ENCODE assay signal across 19 mouse cellular contexts in the genomic region with DNA sequence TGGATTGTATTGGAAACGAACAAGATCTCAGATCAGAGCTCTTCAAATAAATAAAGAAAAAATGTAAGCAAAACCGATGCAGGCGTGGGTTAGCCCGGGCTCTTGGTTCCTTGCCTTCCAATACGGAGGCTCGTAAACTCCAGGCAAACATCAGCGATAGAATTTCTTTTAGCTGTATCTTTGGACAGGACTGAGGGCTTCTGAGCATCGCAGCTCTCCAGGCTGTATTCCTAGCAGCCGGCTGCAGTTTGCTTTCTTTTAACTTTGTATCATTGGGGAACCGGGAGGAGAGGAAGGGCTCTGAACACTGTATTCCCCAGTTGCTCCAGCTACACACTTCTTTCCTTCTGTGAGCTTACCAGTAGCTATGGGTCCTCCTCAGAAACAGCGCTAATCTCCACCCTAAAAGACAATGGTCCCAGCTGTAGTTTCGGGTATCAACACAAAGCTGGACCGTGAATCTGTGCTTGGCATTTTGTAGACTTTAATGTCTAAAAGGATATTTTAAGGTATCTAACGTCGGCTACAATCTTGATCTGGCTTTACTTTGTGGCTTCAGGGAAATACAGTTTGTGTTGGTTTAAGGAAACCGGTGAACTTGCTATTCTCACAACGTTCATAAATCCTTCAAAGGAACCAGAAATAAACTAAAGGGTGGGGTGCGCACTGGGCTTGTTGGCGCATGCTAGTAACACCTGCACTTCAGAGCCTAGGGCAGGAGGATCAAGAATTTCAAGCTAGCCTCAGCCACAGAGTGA.
DNase-seq lines count a peak whose midpoint lies in the region; ATAC-seq lines count a peak whose summit lies in the region.
"Had no signal": no experiment of that assay in that cellular context is flagged by ENCODE, and none has a peak within 500 bp of the region (broad histone marks: within the 10 kb centered on the region; RNA-seq: fewer than 3 reads in every experiment).

No protein-coding gene starts in this region.

- no peak overlapping the region for H3K27ac ChIP-seq in neural tube, embryonic 15.5 days (replicated peaks)
- no peak overlapping the region for H3K27ac ChIP-seq in limb, embryonic 11.5 days (replicated peaks; ENCODE audit: low read depth, low read length)
- H3K27ac ChIP-seq: heart, embryonic 13.5 days; neural tube, embryonic 13.5 days had no signal

- H3K9ac ChIP-seq in neural tube, embryonic 15.5 days (replicated peaks) = no peak overlapping the region
- no peak overlapping the region for H3K9ac ChIP-seq in limb, embryonic 11.5 days (ENCODE audit: low read length)
- H3K9ac ChIP-seq: heart, embryonic 13.5 days; neural tube, embryonic 13.5 days had no signal

- H3K9me3 ChIP-seq in neural tube, embryonic 15.5 days (replicated peaks) = no peaks in the 10 kb centered on the region
- no peaks in the 10 kb centered on the region for H3K9me3 ChIP-seq in limb, embryonic 11.5 days (ENCODE audit: control insufficient read depth, low read length)
- H3K9me3 ChIP-seq: heart, embryonic 13.5 days; neural tube, embryonic 13.5 days had no signal

- H3K27me3 ChIP-seq in neural tube, embryonic 15.5 days (replicated peaks) = peaks cover 94% of the 10 kb centered on the region
- peaks cover 34% of the 10 kb centered on the region for H3K27me3 ChIP-seq in limb, embryonic 11.5 days (ENCODE audit: control insufficient read depth, insufficient read depth, low read length)

- H3K4me3 ChIP-seq in neural tube, embryonic 15.5 days (replicated peaks) = no peak overlapping the region
- H3K4me3 ChIP-seq in limb, embryonic 11.5 days (ENCODE audit: low read depth, low read length) = no peak overlapping the region; the same call in 1 of the 2 replicates
- H3K4me3 ChIP-seq: neural tube, embryonic 13.5 days had no signal

- H3K4me1 ChIP-seq in neural tube, embryonic 15.5 days = peaks cover 27% of the 10 kb centered on the region
- H3K4me1 ChIP-seq in limb, embryonic 11.5 days (ENCODE audit: control insufficient read depth, insufficient read depth, low read length) = peaks cover 30% of the 10 kb centered on the region

- 4% methylated on average over 19 of the region's 19 CpGs for WGBS in neural tube, embryonic 15.5 days
- WGBS in limb, embryonic 11.5 days = 4% methylated on average over 19 of the region's 19 CpGs

- no peak overlapping the region for H3K4me2 ChIP-seq in neural tube, embryonic 15.5 days
- H3K4me2 ChIP-seq in limb, embryonic 11.5 days (ENCODE audit: low read depth, severe bottlenecking) = peak overlapping the region; percentile 13
- H3K4me2 ChIP-seq: heart, embryonic 13.5 days; liver, embryonic 11.5 days; neural tube, embryonic 13.5 days had no signal

- ATAC-seq in neural tube, embryonic 15.5 days (ENCODE audit: low FRiP score) = no peak
- no peak for ATAC-seq in limb, embryonic 11.5 days (ENCODE audit: insufficient number of reproducible peaks, low FRiP score, low TSS enrichment, low read depth)
- ATAC-seq: inflammation-experienced regulatory T-cells, adult 6 months had no signal

- DNase-seq in embryo, embryonic 11 days = peak; percentile 27
- DNase-seq in embryo, embryonic 10 days (ENCODE audit: low spot score) = no peak
- DNase-seq in neural tube, embryonic 10.5 days (ENCODE audit: extremely low spot score, low spot score) = peak; percentile 29
- peak; percentile 36 for DNase-seq in limb, embryonic 11.5 days (ENCODE audit: low spot score)
- no peak for DNase-seq in gastrocnemius, postnatal 10 days
- DNase-seq in urinary bladder, adult 2 months (ENCODE audit: low spot score) = no peak
- DNase-seq in cerebellum, adult 11-12 months = no peak
- DNase-seq: adrenal gland, postnatal 10 days; cerebellum, adult 11 months; cerebellum, postnatal 36 days; kidney, postnatal 4 days; lung, adult 2 months; right cerebral cortex, postnatal 25 days; thymus, postnatal 36 days had no signal

- H3K36me3 ChIP-seq in neural tube, embryonic 15.5 days = no peaks in the 10 kb centered on the region
- no peaks in the 10 kb centered on the region for H3K36me3 ChIP-seq in limb, embryonic 11.5 days (ENCODE audit: control insufficient read depth, insufficient read depth, low read length)
- H3K36me3 ChIP-seq: heart, embryonic 13.5 days; neural tube, embryonic 13.5 days had no signal

Comparison
In these comparisons a context has a peak if more than half of its experiments do, and no peak if none do; other contexts are left out.
1. DNase-seq: peak in embryo, embryonic 11 days (single experiment), neural tube, embryonic 10.5 days (single experiment) and limb, embryonic 11.5 days (single experiment); none in embryo, embryonic 10 days (single experiment), gastrocnemius, postnatal 10 days (single experiment), urinary bladder, adult 2 months (single experiment) and cerebellum, adult 11-12 months (single experiment).